ENCODE assay signal across 8 mouse cellular contexts in the genomic region with DNA sequence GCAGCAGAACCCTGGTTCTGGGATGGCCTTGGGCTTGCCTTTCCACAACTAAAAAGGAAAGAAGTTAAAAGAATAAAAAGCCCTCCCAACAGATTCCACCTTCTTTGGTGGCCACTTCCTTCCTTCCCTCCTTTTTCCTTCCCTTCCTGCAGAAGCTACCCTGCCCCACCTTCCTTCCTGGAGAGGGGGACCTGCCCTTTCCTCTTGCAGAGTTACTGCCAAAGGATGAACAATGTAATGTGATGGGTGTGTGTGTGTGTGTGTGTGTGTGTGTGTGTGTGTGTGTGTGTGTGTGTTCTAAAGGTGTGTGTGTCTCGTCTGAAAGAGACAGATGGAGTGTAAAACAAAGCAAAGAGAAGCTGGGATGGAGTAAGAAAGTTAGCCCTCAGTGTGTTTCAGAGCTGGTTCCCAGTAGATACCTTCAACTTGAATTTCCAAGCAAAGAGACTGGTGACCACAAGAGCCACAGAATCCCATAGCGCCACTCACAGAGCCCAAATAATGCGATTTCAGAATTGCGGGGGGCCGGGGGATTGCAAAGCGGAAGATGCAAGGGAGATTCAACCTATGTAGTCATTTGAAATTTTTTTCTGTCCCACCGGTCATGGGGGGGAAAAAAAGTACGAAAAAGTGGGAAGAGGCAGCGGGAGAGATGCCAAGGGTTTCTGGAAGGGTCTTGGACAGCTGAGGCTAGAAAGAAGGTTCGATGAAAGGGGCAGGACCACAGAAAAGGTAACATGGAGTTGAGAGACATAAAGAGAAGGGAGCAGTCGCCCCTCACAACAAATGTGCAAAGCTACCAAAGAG. TPM values are rescaled to one million over a fixed set of nuclear protein-coding genes. Genes with fewer than 3 reads are reported as not detected.
A peak's percentile ranks its signal among the peaks of the same experiment; 100 is the strongest.
DNase-seq lines count a peak whose midpoint lies in the region; ATAC-seq and TF ChIP-seq lines count a peak whose summit lies in the region.

No protein-coding gene starts in this region.

- peaks cover 37% of the 10 kb centered on the region for H3K4me1 ChIP-seq in heart, embryonic 11.5 days (ENCODE audit: control insufficient read depth, insufficient read depth, low read length)
- H3K4me1 ChIP-seq in limb, embryonic 15.5 days: peaks cover 55% of the 10 kb centered on the region
- H3K4me1 ChIP-seq in olfactory bulb, adult 2 months (ENCODE audit: control insufficient read depth, insufficient read depth, low read length): peaks cover 36% of the 10 kb centered on the region

- TF ChIP-seq CTCF in olfactory bulb, adult 2 months (IDR thresholded peaks at IDR 0.05; ENCODE audit: insufficient read depth, low read depth, low read length): no peak

- ATAC-seq in heart, embryonic 11.5 days (replicated peaks; ENCODE audit: insufficient number of reproducible peaks, low FRiP score, low TSS enrichment): no peak
- ATAC-seq in limb, embryonic 15.5 days (ENCODE audit: insufficient number of reproducible peaks, low FRiP score, low TSS enrichment, low read depth): no peak

- H3K36me3 ChIP-seq in heart, embryonic 11.5 days (ENCODE audit: control insufficient read depth, insufficient read depth, low read length): no peaks in the 10 kb centered on the region
- H3K36me3 ChIP-seq in limb, embryonic 15.5 days: no peaks in the 10 kb centered on the region

- peak overlapping the region; percentile 50 for H3K4me3 ChIP-seq in heart, embryonic 11.5 days (ENCODE audit: low read depth, low read length)
- peak overlapping the region; percentile 50 for H3K4me3 ChIP-seq in limb, embryonic 15.5 days
- peak overlapping the region; percentile 50 for H3K4me3 ChIP-seq in olfactory bulb, adult 2 months (ENCODE audit: insufficient read depth, low read depth, low read length)

- TF ChIP-seq POLR2A in olfactory bulb, adult 2 months (IDR thresholded peaks at IDR 0.05; ENCODE audit: insufficient read depth, low read depth, low read length): no peak

- 13% methylated on average over 11 of the region's 11 CpGs for WGBS in heart, embryonic 11.5 days (ENCODE audit: insufficient replicate concordance)
- WGBS in limb, embryonic 15.5 days: 8% methylated on average over 11 of the region's 11 CpGs
- WGBS in olfactory bulb, adult 2 months: 23% methylated on average over 11 of the region's 11 CpGs

- no peaks in the 10 kb centered on the region for H3K9me3 ChIP-seq in heart, embryonic 11.5 days (replicated peaks; ENCODE audit: control insufficient read depth, low read length)
- H3K9me3 ChIP-seq in limb, embryonic 15.5 days: no peaks in the 10 kb centered on the region

- H3K27me3 ChIP-seq in heart, embryonic 11.5 days (ENCODE audit: control insufficient read depth, insufficient read depth, low read length): no peaks in the 10 kb centered on the region
- H3K27me3 ChIP-seq in limb, embryonic 15.5 days: no peaks in the 10 kb centered on the region

- DNase-seq in thymus, postnatal 14 days: peak; percentile 38
- no peak for DNase-seq in thymus, adult 18-20 months
- no peak for DNase-seq in layer of hippocampus, postnatal 25 days (ENCODE audit: extremely low spot score in 1 of 2, low spot score in 1 of 2)
- DNase-seq in layer of hippocampus, postnatal 14 days (ENCODE audit: low spot score in 2 of 2): no peak
- no peak for DNase-seq in embryo, embryonic 10.5 days (ENCODE audit: low spot score)

- peak overlapping the region; percentile 87 for H3K4me2 ChIP-seq in heart, embryonic 11.5 days
- H3K4me2 ChIP-seq in limb, embryonic 15.5 days: peak overlapping the region; percentile 81

- H3K27ac ChIP-seq in heart, embryonic 11.5 days (ENCODE audit: low read depth, low read length): peak overlapping the region; percentile 94
- H3K27ac ChIP-seq in limb, embryonic 15.5 days: peak overlapping the region; percentile 95
- peak overlapping the region; percentile 96 for H3K27ac ChIP-seq in olfactory bulb, adult 2 months (ENCODE audit: insufficient read depth, low read depth, low read length)

- H3K9ac ChIP-seq in heart, embryonic 11.5 days (ENCODE audit: low read depth, low read length): peak overlapping the region; percentile 84
- H3K9ac ChIP-seq in limb, embryonic 15.5 days: peak overlapping the region; percentile 55; the same call in 1 of the 2 replicates

RNA-seq across cellular contexts. Expression of a gene that starts 17.1 kb away (rescaled TPM):
- polyA plus RNA-seq in heart, embryonic 11.5 days (2014; fragmentation: Nextera tagmentation; extraction: Ambion mirVana): 7.3 and 7.7 TPM in 2 replicates
- polyA plus RNA-seq in limb, embryonic 15.5 days (2015; fragmentation: Nextera tagmentation; extraction: Ambion mirVana): 5.5 and 7.1 TPM in 2 replicates
- polyA plus RNA-seq in olfactory bulb, adult 2 months (2012; ENCODE audit: insufficient read depth, insufficient read length, low replicate concordance, missing spikeins): not detected in 2 replicates
- 10 to 100 TPM; 28.2 to 28.6 TPM for total RNA-seq in layer of hippocampus, postnatal 25 days (2021)
- 10 to 100 TPM; 17.9 to 19.8 TPM for total RNA-seq in layer of hippocampus, postnatal 14 days (2021)
